Mouse (Mus musculus): Measurements from ENCODE around the gene Atg3.

Atg3 gene

GRCm38 (mm10) chr16:45204859-45205670 lies 46.5 kb downstream of the Atg3 start:
- DNase-seq (ENCODE audit: low spot score) = no peak

GRCm38 (mm10) chr16:45222016-45222415 lies 63.4 kb downstream of the Atg3 start:
- no peak for DNase-seq (ENCODE audit: low spot score)

- DNase-seq (ENCODE audit: low spot score) = no peak
These were observed 64.2 kb downstream of the Atg3 start for GRCm38 (mm10) chr16:45222771-45223170.

GRCm38 (mm10) chr16:45223648-45224388 lies 65.2 kb downstream of the Atg3 start, which contains the start of gene Btla:
TSS of gene Btla (plus strand) at chr16:45224315.
- DNase-seq (ENCODE audit: low spot score) = no peak

GRCm38 (mm10) chr16:45224431-45225008 lies 65.9 kb downstream of the Atg3 start:
- DNase-seq (ENCODE audit: low spot score) = no peak

GRCm38 (mm10) chr16:45227002-45227401 lies 68.4 kb downstream of the Atg3 start:
- no peak for DNase-seq (ENCODE audit: low spot score)

GRCm38 (mm10) chr16:45231296-45231695 lies 72.7 kb downstream of the Atg3 start:
- no peak for DNase-seq (ENCODE audit: low spot score)

GRCm38 (mm10) chr16:45233007-45233406 lies 74.4 kb downstream of the Atg3 start:
- DNase-seq (ENCODE audit: low spot score) = no peak
